Mouse (Mus musculus): ENCODE measurements around the gene Olfr9.
"Not testable (repeated sequence)": the region's sequence is repeated elsewhere in the genome, so short reads cannot be mapped to it uniquely, and the experiment has no call there.

Gene Olfr9

DNA sequence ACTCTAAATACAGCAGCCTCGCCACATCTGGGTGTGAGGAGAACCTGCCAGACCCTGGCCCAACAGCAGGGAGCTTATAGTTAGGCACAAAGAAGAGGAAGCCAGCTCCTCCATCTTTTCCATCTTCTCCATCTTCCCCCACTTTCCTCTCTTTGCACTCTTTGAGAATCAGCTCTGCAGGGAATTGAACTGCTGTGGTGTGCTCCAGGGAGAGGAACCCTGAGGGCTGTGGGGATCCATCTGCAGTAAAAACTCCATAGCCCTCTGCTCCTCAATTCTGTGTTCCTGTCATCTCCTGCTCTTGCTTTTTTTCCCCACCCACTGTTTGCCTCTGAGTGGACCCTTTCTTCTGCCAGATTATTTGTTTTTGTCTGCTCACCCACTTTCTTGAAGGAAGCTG is at the start of gene Olfr9:
Gene Olfr9, plus strand, starts transcription at position 301 of the 400 bp plus-strand sequence.
- not testable (repeated sequence) for DNase-seq

DNA sequence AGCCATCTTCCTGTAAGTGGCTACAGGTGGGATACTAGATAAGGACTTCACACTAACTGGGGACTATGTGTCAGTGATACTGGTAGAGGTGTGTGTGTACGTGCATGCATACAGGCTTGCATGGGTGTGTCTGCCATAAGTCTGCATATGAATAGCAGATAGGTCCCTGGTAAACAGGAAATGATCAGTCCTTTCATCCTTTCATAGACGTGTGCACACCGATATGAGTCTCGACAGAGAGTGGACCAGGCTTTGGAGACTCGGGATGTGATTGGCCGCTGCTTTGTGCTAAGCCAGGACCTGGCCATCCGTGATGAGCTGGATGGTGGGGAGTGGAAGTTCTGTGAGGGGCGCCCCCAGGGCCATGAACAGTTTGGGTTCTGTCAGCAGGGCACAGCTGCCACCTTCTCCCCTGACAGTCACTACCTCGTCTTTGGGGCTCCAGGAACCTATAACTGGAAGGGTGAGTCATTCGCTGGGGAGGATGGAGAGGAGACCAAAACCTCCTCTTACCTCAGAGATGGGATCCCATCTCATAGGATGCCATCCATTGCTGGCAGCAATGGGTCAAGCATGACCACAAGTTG is 48.7 kb upstream of the Olfr9 start:
- DNase-seq = no peak

DNA sequence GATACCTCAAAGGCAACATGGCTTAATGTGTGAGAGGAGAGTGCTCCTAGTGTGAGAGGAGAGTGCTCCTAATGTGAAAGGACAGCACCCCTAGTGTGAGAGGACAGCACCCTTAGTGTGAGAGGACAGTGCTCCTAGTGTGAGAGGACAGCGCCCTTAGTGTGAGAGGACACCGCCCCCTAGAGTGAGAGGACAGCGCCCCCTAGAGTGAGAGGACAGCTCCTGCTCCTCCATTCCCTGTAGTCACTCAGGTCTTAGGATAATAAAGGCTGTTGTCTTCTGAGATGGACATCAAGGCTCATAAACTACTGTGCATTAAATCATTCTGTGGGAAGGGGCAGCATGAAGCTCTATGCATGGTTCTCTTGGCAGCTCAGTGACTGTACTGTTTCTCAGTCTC is 43.6 kb upstream of the Olfr9 start:
- DNase-seq = peak; percentile 64

DNA sequence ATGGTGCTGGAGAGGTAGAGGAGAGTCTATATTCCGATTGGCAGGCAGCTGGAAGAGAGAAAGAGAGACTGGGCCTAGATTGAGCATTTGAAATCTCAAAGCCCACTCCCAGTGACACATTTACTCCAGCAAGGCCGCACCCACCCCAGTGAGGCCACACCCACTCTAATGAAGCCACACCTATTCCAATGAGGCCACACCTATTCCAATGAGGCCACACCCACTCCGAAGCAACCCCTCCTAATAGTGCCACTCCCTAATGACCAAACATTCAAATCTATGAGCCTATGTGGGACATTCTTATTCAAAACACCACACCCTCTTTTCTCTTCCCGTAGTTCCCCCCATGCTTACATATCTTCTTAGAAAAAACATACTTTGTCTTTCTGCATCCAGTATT is 41.7 kb upstream of the Olfr9 start:
- DNase-seq = no peak

DNA sequence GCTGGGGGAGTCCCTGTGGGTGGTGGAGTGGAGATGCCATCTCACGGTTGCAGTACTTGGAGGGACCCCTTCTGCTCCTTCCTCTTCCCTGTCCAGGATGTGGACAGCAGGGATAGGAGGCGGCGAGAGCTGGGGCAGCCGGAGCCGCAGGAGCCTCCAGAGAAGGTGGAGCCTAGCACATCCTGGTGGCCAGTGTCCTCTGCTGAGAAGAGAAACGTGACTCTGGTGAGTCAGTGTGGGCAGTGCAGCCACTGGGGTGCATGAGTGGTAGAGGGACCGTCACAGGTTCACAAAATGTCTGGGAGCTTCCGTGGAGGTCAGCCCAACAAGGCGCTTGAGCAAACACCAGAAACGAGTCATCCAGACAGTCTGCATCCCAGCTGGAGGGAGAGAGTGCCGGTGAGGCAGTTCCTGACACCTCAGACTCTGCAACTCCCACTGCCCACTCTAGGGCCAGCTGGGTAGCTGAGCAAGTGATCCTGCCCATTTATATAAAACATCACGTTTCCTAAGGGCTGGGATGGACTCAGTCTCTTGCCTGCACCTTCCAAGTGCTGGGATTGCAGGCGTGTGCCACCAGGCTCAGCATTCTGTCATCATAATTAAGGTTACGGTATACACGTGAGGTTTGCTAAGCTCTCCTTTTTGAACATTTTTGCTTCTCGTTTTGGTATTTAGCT is 38.9 kb upstream of the Olfr9 start:
- no peak for DNase-seq

DNA sequence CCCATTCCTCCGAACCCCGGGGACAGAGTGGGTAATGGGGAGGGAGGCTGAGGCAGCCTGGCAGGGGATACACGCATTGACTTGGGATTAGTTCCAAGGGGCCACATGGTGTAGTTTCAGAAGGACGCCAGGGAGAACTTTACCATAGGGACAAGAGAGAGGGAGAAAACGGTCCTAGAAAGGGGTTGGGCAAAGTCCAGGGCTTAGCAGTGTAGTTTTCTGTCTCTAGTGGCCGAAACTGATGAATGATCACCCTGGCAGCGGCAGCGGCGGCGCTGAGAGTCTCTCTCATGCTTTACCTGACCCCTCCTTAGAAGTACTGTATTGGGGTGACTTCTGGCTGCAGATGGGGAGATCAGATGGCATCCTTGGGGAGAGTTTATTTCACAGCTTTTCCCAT is 30.9 kb upstream of the Olfr9 start:
- no peak for DNase-seq

DNA sequence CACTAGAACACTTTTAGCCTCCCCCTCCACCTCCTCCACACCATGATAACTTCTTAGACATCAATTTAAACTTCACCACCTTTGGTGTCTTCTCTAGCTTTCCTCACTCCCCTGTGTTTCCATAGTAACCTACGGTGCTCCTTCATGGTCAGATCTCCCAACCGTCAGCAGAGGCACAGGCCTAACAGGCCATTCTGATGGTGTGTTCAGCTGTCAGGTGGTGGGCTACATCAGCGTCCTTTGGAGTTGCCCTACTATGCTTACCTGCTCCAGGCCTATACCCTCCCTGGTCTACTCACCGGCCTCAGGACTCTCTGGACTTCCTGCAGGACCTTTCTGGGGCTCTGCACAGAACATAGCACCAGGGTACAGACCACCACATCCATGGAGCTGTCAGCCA is 29.1 kb upstream of the Olfr9 start:
- peak; percentile 38 for DNase-seq

DNA sequence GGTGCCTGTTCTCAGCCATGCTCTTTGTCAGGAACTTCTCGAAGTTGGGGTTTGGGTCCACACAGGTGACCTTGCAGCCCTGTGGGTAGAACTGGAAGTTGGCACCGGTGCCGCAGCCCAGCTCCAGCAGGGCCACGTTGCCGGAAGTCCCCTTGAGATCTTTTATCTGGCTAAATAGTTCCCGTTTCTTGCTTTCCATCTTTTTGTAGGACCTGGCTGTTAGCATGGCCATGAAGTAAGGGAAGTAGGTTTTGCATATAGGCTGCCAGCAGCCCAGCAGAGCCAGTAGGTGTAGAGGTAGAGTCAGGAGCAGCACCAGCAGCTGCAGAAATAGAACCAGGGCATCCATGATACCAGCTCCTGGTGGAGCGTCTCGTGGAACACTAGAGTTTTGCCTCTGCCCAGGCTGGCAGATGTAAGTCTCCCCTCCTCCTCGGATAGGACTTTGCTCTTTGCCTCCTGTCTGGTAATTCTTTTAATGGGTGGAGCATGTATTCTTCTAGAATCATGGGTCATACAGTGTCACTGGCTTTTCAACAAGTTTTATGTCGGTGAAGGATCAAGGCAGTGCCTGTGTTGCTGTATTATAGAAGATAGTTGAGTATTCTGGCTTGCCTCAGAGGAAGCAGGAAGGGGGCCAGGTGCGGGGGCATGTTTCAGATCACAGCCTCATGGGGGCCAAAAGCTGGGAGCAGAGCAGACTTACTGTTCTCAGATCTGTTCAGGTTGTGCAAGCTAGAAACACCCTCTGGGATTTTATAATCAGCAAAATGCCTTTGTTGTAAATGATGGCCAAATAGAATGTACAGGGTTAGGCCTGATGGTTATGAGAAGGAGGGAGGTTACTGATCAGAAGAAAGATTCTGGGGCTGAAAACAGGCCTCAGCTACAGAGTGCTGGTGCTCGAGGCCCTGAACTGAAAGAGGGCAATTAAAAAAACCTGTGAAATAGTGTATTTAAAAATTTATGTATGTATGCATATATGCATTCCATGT is 28.3 kb upstream of the Olfr9 start, which contains the start of gene Mettl7b:
Gene Mettl7b, minus strand, starts transcription at position 399 of the 995 bp plus-strand sequence.
- DNase-seq = peak; percentile 84

DNA sequence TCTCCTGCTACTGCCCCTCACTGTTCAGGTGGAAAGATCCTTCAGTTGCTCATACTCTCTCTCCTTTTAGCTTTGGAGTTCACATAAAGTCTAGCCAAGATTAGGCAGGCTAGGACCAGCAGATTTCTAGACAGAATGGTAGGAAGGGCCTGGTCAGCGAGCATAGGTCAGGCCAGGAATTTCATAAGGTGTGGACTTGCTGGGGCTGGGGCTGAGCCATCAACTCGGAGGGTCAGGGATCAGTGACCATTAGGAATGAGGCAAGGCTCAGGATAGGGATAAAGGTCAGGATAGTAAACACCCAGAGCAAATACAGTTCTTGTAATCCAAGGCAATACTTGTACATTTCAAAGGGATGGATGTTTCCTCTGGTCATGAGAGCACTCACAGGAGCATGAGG is 24.3 kb upstream of the Olfr9 start:
- no peak for DNase-seq

DNA sequence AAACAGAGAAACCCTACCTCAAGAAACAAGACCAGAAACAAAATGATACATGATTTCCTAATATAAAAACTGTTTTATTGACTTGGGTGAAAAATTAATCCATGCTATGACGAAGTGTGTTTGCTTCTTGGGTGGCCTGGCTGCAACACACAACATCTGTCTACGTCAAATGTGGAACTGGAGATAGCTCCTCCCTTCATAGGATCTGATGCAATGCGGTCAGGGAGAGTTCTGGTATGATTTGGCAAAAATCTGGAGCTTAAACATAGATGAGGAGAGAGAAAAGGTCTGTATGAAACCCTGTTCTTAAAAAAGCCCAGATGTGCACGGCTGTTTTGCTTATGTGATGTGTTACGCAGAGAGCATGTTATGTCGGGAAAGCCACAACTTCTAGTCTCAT is 23.4 kb upstream of the Olfr9 start:
- no peak for DNase-seq

DNA sequence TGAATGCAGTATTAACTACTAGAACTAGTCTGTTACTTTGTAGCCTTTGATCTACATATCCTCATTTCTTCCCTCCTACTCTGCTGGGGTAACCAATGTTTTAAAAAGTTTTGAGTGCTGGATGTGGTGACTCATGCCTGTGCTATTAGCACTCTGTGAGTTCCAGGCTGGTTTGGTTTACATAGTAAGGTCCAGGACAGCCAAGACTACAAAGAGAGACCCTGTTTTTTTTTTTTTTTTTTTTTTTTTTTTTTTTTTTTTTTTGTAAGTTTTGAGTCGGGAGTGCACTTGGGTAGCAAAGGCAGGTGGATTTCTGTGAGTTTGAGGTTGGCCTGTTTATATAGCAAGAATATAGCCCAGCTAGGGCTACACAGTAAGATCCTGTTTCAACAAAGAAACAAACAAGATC is 20.9 kb upstream of the Olfr9 start:
- no peak for DNase-seq

DNA sequence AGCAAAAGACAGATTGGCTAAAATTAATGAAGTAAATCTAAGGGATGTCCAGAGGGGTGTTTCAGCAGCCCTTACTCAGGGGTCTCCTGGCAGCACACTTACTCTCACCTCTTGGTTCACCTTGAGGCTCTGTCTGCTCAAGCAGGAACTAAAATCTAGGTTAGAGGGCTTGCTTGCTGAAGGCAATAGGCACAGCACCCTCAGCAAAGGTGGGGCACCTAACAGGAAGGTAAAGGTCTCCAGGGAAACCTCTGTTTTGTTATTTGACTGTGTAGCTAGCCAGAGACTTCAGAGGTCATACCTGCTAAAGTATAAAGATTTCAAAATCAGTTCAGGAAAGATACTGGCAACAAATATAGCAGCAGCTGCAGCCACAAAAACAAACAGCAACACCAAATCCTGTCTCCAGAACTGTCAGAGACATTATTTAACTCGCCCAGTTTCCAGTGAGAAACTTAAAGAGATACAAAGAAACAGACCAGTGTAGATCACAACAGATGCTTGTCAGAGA is 18.4 kb upstream of the Olfr9 start:
- no peak for DNase-seq

DNA sequence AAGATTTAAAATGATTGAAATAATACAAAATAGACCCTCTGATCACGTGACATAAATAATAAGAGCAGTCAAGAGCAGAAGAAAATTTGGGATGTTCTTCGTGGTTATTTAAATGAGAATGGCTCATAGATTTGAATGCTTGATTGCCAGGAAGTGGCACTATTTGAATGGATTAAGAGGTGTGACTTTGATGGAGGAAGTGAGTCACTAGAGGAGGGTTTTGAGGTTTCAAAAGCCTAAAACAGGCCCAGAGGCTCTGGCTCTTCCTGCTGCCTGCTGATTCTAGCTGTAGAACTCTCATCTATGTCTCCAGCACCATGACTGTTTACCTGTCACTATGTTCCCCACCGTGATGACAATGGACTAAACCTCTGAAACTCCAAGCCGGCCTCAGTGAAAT is 16.4 kb upstream of the Olfr9 start:
- DNase-seq = peak; percentile 2

DNA sequence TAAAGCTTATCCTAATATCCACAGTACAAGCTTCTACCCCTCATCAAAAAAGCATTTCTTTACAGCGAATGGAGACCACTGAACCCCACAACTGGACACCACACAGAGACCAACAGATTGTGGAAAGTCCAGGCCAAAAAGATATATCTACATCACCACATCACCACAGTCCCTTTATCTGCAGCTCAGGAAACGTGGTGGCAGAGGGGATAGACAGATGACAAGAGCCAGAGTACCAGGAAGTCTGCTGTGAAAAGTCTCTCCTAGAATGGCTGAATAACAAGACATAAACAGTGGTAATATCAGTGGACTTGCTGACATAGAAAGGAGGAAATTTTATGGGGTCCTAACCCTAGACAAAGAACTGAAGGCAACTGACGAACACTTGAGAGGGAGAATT is 12.8 kb upstream of the Olfr9 start:
- DNase-seq = no peak

DNA sequence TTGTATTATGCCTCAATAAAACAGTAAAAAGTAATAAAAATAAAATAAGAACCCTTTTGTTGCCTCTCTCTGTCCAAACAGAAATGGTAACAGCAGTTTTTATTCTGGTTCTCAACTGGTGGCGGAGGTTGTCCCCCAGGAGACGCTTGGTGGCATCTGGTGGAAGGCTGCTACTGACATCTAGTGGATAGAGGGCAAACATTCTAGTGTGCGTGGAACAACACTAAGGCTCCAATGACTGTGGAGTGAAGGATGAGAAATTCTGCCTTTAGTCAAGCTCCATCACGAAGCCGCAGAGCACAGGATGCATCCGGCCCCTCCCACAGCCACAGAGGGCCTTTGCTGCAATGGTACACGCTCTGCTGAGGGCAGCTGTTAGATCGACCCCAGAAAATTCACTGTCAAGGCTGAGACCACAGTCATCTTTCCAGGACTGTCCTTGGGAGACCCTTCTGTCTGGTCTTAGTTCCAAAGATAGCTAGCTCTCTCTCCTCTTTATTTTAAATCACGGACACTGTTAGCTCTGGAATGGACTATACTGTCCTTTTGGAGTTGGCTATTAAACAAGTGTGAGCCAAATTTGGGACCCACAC is 11.6 kb upstream of the Olfr9 start:
- DNase-seq = peak; percentile 61

DNA sequence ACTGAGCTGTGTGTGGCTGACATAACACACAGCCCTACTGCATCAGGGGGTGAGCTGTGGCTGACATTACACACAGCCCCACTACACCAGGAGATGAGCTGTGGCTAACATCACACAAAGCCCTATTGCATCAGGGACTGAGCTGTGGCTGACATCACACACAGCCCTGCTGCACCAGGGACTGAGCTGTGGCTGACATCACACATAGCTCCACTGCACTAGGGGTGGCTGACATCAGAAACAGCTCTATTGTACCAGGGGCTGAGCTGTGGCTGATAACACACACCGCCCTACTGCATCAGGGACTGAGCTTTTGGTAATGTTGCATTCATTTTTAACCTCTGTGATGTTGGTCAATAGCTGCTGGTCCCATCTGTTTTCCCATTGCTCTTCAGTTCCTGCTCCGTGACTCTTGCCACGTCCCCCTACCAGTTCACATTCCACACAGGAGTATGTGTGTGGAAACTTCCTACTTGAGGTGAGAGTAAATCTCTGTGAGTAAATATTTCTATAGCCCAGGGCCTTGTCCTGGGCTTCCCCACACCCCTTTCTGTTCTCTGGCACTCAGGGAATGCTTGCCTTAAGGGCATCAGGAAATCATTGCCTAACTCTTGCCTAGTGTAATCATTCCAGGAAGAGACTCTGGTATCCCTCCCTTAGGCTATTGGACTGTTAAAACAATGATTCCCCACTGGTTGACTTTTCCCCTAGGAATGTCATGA is 8.4 kb upstream of the Olfr9 start:
- no peak for DNase-seq

DNA sequence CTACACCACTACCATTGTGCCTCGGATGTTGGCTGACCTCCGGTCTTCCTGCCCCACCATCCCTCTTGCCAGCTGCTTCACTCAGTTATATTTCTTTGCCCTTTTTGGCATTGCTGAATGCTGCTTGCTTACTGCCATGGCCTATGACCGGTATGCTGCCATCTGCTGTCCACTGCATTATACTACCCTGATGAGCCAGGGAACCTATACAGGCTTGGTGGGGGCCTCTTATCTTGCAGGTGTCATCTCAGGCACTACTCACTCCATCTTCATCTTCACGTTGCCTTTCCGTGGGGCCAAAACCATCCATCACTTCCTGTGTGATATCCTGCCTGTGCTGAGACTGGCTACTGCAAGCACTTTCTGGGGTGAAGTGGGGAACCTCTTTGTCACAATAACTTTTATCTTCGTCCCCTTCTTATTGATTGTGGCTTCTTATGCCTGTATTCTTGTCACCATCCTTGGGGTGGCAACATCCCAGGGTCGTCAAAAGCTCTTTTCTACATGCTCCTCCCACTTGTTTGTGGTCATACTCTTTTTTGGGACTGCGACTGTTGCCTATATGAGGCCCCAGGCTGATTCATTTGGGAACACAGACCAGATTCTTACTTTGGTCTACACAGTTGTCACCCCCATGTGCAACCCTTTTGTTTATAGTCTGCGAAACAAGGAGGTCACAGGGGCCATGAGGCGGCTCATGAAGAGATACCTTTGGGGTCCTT is 1.1 kb downstream of the Olfr9 start:
- DNase-seq = peak; percentile 33

DNA sequence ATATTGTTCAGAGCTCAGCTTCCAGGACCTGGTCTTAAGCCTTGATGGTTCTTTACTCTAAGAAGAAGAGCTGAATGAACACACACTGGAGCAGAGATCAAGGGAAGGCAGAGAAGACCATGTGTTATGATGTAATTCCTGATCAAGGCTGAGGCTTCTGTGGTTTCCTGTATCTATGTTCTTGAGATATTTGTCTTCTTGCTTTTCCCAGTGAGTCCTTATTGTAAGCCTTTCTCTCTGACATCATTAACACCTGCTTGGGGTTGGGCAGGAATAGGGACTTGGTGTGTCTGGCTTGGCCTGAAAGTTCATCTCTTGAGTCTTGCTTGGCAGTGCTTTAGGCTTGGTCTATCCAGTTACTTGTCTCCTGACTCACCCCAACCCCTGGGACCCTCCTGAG is 1.8 kb downstream of the Olfr9 start:
- peak; percentile 46 for DNase-seq

DNA sequence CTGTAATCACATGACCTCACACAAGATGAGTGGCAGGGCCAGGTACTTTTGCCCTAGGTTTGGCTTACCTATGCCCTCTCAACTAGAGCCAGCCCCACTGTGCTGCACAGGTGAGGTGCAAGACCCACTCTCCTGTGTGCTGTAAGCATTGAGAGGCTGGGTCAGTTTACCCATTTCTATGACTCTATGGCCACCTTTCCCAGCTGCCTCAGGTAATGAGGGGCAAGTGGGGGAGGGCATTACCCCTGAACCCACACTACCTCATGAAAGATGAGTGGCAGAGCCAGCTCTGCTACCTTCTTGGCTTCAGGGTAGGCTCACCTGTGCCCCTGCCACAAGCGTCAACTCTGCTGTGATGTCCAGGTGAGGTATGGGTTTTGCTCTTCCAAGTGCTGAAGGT is 6.6 kb downstream of the Olfr9 start:
- DNase-seq = no peak

DNA sequence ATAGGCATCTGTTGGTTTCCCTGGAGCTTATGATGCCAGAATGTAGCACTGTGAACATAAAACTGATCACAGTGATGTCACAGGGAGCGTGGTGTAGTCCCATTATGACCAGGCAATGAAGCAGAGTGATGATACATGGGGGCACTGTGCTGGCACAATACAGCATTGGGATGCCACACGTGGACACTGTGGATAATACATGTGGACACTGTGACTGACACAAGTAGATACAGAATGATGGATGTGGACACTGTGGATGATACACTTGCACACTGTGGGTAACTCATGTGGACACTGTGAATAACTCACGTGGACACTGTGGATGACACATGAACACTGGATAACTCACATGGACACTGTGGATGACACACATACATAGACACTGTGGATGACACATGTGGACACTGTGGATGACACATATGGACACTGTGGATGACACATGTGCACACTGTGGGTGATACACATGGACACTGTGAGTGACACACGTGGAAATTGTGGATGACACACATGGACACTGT is 7.4 kb downstream of the Olfr9 start:
- no peak for DNase-seq
